Mouse (Mus musculus) embryo, embryonic 10.5 days (tissue): ENCODE data around the gene Rad23a.
"Not testable (repeated sequence)": the region's sequence is repeated elsewhere in the genome, so short reads cannot be mapped to it uniquely, and the experiment has no call there.

Experiments
- DNase-seq: peaks from one replicate; pipeline ENCODE4 v3.0.0-alpha.2; 2015; ENCODE audit warnings: low spot score

Gene Rad23a

DNA sequence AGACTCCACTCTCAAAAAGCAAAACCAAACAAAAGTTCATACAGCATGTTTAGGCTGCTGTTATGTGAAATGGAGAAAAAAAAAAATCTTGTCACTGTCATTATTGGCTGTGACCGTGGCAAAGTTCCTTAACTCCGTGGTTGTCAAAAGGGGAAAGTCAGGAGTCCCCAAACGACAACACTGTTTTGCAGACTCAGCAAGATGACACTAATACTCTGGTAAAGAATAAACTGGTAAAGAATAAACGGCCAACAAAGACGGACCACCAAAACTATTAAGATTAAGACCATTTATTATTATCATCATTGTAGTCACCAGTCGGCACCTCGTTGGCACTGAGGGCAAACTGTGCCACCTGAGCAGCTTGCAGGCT lies 604 bp downstream of the Rad23a start:
- peak; percentile 19 for DNase-seq

DNA sequence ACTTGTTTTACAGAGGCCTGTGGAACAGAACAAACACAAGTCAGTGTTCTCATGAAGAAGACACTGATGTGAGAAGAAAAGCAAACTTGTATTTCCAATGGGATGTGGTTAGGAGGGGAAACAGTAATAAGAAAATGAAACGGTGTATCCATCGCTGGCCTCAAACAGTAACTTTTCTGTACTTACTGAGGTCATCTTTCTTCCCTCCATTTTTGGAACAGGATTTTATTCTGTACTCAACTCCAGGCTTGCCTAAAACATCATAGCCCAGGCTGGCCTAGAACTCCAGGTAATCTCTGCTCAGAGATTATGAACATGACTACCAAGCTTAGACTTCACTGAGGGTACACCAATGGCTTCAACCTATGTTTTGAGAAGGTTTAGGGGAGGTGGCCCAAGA lies 1.1 kb downstream of the Rad23a start:
- DNase-seq = no peak

DNA sequence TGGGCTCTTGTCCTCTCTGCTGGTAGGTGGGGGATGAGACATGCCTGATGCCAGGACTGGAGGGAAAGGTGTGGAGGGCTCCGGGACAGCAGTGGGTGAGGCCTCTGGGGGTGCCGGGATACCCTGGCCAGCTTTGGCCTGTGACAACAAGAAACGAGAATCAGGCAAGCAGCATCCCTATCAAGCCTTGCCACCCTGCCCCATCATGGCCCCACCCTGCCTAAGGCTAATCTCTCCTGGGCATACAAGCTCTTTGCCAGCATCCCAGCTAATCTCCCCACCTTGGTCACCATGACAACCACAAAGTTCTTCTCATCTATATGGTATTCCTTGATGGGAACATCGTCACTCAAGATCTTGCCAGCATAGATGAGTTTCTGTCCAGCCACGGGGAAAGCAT lies 2.0 kb downstream of the Rad23a start:
- no peak for DNase-seq

DNA sequence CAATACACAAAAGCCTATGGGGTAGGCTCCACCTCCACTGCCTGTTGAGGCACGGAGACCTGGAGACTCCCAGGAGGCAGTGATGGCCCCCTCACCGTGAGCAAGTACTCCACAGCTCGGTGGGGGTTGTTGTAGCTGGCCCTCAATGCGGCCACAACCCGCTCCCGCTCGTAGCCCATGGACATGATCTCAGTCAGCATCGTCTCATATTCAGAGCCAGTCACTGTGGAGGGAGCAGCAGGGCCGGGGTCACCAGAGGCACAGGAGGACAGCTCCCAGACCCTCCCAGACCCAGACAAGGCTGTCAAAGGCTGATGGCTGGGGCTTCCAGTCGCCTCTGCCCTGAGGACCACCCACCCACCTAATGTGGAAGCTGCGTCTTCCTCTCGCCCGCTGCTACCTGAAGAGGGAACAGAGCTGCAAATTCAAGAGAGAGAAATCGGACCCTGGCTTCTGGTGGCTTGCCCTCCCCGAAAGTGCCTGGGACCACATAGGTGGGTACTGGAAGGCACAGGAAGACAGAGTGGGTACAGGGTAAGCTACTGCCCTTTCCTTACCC lies 2.5 kb downstream of the Rad23a start:
- no peak for DNase-seq

DNA sequence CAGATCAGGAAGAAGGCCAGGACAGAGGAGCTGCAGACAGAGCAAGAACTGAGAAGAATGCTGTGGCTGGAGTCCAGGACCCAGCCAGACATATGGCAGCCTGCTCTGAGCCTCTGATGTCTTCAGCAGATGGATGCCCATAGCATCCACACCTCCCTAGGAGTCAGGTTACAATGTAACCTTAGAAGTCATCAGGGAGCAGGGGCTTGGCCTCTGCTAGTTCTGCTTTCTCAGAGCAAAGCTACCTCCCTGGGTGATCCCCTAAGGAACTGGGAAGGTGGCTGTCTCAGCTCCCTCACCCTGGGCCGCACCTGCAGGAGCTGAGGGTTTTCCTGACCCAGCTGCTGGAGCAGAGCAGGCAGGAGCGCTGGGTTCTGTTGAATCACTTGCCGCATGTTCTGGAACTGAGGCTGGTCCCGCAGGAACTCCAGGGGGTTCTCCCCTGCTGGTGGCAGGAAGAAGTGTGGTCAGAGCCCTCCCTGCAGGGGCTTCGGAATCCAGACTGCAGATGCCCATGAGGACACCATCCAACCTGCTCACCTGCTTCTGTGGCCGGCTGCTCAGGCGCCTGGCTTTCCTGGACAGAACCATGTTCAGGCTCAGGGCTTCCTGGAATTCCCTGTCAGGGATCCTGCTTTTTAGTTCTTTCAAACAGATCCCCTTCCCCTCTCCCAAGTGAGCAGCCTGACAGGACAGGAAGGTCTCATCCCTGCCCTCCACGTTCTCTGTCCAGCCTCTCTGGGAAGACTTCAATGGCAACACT lies 3.1 kb downstream of the Rad23a start:
- peak; percentile 75 for DNase-seq

DNA sequence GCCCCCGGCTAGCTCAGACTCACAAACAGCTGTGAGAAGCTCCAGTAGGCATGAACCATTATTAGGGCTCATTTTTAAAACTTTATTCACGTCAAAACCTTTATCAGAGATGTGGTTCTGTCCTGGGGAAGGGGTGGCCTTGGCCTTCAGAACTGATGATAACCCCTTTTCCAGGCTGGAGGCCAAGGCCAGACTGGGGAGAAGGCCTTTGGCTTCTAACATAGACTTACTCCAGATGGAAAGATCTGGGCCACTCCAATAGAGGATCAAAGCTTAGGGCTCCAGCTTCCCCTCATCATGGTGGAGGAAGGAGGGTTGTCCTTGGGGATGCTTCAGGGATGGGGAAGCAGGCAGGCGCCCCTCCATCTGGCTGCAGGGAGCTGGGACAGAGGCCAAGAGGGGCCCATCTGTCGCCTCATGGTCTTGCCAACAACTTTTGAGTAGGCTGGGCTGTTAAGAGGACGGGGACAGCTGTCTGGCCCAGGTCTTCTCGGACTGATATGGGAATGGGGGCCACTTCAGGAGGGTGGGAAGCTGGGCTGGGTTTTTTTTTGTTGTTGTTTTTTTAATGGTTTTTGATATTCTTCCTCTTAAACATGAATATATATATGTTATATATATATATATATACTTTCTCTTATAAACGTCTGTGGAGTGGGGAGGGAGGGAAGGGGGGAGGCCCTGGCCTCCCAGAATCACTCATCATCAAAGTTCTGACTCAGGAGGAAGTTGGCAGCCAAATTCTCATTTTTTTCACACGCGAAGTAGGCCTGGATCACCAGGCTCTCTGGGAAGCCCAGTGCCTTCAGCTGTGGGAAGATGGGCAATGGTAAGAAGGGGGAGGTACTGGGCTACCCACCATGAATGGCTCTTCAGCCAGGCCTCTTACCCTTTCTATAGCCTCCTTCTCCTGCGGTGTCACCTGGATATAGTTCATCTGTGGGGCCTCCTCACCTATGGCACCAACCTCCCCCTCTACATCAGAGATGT lies 5.3 kb downstream of the Rad23a start:
- no peak for DNase-seq

DNA sequence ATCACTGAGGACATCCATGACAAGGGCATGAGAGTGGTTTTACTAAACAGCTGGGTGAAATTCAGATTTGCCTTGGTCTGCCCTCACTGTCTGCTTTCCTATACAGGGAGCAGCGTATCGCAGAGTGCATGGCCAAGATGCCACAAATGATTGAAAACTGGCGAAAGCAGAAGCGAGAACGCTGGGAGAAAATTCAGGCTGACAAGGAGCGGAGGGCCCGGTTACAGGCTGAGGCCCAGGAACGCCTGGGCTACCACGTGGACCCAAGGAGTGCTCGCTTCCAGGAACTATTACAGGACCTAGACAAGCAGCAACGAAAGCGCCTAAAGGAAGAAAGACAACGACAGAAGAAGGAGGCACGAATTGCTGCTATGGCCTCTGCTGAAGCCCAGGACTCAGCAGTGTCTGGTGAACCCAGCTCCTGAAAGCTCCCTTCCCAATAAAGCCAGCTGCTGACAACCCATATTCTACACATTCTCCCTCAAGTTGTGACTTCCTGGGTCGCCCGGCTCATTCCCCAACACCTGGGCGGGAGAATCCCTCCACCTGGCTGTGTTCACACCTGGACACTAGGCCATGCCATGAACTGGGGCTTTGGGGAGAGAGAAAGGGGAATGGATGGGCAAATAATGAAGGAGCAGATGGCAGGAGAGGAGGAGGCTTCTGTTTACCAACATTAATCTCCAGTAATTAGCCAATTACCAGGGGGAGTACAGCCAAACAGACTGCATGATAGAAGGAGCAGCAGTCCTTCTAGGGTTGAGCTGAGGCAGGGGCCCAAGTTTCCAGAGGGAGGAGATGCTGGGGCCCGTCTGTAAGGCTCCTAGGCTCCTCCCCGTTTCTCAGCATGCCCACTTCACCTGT lies 6.2 kb downstream of the Rad23a start:
- no peak for DNase-seq

DNA sequence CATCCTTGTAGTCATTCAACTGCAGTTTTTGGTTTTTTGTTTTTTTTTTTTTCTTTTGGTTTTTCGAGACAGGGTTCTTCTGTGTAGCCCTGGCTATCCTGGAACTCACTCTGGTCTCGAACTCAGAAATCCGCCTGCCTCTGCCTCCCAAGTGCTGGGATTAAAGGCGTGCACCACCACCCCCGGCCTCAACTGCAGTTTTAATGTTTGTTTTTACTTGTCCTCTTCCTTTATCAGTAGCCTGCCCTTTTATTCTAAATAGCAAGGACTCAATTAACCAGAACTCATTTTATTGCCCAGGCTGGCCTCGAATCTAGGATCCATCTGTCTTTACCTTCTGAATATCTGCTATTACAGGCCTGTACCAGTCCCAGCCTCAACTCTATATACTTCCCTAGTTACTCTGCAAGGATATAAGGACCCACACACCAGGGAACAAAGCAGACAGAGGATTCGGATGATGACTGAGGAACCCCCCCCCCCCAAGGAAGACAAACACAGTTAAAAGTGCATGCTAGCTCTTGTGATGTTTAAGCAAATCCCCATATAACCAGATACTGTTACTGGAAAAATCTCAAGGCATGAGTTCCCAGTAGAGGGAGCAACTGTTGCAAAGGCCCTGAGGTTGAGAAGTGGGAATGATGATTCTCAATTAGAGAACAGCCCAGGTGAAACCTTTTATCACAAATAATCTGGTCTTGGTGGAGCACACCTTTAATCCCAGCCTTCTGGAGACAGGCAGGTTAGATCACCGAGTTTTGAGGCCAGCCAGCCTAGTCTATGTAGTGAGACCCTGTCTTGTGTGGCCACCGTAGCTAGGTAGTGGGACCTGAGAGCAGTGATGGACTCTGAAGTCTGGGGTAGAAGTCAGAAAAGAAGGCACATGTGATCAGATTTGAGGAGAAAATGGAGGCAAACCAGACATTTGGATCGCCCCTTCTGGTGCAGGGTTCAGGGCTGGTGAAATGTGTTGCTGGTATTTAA lies 7.4 kb downstream of the Rad23a start:
- no peak for DNase-seq

DNA sequence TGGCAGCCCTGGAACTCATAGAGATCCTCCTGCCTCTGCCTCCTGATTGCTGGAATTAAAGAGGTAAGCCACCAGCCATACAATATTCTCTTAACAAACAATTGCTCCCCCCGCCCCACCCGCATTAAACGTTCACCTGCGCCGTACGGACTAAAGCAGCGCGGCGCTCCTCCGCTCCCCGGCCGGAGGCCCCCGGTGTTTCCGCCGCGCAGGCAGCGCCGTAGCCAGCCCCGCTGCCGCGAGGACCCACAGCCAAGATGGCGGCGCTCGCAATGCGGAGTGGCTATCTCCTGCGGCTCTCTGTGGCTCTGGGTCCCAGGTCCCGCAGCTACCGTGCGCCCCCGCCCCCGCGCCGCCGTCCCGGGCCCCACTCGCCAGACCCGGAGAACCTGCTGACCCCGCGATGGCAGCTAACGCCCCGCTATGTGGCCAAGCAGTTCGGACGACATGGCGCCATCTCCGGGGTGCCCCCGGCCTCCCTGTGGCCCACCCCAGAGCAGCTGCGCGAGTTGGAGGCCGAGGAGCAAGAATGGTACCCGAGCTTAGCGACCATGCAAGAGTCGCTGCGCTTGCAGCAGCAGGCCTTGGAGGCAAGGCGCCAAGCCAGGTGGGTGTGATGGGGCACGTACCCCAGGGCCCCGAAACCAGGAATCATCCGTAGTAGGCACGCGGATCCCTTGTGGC lies 8.3 kb downstream of the Rad23a start:
- DNase-seq = peak; percentile 81

DNA sequence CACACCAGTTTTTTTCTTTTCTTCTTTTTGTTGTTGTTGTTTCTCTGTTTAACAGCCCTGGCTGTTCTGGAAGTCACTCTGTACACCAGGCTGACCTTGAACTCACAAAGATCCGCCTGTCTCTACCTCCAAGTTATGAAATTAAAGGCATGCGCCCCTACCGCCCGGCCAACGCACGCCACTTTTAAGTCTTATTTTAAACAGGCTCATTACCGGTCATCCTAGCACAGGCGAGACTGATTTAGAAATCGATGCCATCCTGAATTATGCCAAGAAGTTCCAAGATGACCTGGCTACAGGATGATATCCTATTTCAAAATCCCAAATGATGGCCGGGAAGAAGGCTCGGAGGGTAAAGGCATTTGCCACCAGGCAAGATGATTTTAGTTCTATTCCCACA lies 9.0 kb downstream of the Rad23a start, which contains the start of gene Gadd45gip1:
Gene Gadd45gip1, plus strand, starts transcription at position 33 of the 400 bp plus-strand sequence.
- no peak for DNase-seq

DNA sequence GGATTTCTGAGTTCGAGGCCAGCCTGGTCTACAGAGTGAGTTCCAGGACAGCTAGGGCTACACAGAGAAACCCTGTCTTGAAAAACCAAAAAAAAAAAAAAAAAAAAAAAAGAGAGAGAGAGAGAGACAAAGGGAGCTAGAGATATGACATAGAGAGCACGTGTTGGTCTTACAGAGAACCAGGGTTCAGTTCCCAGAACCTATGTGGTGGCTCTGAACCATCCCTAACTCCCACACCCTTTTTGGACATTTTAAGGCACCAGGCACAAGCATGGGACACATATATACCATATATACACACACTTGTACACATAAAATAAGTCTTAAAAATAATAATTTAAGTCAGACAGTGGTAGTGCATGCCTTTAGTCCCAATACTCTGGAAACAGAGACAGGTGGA lies 13.9 kb downstream of the Rad23a start:
- DNase-seq = not testable (repeated sequence)

DNA sequence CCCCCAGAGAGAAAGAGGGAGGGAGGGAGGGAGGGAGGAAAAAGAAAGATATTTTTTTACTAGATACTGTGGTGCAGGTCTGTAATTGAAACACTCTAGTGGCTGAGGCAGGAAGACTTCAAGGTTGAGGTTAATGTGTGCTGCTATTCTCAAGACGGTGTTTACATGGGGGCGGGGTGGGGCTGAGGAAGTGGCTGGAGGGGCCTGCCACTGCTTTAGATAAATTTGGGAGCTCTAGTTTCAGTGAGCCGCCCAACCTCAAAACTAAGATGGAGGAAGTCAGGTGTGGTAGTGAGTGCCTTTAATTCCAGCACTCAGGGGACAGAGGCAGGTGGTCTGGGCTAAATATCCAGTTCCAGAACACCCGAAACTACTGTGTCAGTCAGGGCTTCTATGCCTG lies 14.8 kb downstream of the Rad23a start:
- DNase-seq = no peak

DNA sequence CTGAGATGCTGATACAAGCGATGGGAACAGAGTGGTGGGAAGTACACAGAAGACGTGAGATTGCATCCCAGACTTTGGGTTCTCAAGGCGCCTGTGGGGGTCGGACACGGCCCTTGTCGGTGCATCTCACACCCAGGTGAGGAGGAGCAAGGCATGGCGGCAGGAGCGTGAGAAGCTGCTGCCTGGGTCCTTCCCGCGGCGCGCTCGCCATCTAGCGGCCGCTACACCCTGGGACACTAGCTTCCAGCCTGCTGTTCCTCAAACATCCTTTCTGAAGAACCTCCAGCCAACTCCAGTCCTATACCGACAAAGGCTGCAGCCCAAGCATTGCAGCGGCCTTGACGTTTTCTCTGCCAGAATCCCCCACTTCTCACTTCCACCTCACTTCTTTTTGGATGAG lies 16.8 kb downstream of the Rad23a start:
- DNase-seq = peak; percentile 84

DNA sequence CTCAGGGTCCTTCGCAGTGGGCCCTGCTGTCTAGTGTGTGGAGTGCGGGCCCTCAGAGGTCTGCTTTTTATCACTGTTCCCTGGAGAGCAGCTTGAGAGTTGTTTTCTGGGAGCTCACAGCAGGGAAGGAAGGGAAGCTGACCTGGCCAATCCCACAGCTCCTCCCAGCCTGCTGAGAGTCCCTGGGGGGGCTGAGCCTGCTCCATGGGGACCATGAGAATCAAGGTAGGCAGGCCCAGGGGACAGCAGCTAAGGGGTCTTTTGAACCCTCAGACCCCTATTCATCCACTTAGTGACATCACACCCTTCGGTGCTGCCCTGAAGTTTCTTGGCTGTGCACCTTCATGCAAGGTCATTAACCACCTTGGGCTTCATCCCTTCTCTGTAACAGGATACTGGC lies 17.7 kb downstream of the Rad23a start, which contains the start of gene Dand5:
Gene Dand5, minus strand, starts transcription at position 101 of the 400 bp plus-strand sequence.
- no peak for DNase-seq

DNA sequence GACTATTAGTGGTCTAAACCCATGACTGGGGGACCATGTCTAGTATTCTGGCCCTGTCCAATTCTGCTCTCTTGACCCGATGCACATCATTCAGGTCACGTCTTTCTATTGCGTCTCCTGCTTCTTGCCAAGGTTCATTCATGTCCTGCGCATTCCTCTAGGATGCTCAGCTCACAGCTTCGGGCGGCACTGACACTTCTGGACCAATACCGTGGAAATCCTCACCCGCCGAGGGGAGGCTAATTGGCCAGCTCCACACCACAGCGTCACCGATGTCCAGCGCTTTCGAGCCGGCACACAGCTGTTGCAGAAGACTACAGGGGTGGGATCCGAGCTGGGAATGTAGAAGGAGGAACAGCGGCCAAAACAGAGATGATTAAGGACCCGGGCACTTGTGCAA lies 24.3 kb downstream of the Rad23a start:
- no peak for DNase-seq

DNA sequence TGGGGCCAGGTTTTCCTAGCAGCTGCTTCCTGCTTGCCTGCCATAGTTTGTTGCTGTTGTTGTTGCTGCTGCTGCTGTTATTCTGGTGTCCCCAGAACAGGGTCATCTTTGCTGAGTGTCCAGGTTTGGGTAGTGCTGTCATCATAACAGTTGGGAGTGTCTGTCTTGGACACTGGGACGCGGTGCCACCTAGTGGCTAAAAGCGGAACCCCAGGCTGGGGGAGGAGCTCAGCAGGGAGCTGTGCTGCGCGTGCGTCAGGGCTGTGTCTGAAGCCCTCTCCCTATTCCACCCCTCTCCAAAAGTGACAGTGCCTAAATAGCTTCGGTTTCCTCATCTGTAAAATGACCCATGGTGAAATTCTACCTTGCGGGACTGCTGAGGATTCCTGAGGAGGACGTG lies 24.9 kb downstream of the Rad23a start:
- peak; percentile 93 for DNase-seq

DNA sequence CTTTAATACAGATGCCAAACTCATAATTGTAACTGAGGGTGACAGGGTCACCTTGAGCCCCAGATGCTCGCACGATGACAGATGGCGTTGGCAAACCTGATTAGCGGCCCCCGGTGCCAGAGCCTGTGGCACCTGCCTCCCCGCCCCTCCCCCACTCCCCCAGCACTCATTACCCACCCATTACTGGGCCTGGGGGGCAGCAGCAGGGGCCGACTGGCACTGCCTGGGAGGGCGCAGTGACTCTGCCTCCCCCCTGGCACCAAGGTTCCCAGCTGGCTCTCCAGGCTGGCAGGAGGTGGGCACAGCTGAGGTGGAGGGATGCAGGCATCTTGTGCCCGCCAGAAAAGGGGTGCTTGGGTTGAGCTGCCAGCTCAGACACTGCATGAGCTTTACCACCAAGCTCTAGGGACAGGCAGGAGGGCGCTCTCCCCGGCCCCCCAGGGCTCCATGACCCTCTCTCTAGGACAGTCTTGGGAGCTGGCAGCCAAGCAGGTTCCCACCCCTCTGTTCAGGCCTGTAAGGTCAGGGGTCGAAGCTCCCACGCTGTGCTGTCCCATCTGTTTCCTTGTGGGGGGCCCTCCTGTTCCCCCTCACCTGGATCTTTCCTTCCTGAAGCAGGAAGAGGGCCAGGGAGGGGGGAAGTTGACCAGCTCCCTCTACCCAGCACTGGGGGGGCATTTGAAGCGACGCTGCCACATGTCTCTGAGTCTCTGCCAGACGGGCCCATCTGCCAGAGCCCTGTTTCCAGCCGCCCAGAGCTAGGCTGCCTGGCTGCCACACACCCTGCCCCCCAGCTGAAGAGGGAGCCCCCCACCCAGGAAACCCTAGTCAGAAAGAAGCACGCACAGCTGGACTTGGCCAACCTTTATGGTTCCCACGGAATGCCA lies 25.7 kb downstream of the Rad23a start:
- DNase-seq = no peak

DNA sequence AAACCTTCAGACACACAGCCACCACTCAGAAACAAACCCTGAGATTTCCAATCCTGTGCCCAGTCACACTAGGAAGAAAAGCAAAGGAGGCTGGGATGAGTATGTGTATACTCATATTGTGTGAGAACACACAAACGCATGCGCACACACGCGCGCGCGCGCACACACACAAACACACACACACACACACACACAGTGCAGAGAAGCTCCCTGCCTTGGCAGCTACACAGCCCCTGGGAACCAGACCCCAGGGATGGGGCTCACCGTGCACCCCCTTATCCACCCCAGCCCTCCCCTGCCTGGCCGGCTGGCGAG lies 26.3 kb downstream of the Rad23a start:
- no peak for DNase-seq

DNA sequence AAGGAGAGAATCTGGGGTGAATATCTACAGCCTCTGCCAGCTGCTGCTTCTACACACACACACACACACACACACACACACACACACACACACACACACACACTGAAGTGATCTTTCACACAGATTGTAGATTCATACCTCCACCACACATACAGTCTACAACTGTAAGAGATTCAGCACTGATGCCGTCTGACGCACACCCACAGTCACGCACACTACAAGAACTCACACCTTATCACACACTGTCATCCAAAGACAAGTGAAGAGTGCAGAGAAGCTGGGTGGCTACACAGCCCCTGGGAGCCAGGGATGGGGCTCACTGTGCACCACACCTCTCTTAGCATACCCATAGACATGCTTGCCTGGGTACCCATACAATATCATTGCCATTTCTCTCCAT lies 26.6 kb downstream of the Rad23a start:
- DNase-seq = no peak
